Mouse (Mus musculus) spleen, postnatal 10 days (tissue): ENCODE results near the gene Raly.

Source experiments
- DNase-seq, 2 experiments: peaks; one replicate each; pipeline ENCODE4 v3.0.0; 2021 to 2022; ENCODE audit warnings: low spot score in 2 of 2

Raly gene

DNA sequence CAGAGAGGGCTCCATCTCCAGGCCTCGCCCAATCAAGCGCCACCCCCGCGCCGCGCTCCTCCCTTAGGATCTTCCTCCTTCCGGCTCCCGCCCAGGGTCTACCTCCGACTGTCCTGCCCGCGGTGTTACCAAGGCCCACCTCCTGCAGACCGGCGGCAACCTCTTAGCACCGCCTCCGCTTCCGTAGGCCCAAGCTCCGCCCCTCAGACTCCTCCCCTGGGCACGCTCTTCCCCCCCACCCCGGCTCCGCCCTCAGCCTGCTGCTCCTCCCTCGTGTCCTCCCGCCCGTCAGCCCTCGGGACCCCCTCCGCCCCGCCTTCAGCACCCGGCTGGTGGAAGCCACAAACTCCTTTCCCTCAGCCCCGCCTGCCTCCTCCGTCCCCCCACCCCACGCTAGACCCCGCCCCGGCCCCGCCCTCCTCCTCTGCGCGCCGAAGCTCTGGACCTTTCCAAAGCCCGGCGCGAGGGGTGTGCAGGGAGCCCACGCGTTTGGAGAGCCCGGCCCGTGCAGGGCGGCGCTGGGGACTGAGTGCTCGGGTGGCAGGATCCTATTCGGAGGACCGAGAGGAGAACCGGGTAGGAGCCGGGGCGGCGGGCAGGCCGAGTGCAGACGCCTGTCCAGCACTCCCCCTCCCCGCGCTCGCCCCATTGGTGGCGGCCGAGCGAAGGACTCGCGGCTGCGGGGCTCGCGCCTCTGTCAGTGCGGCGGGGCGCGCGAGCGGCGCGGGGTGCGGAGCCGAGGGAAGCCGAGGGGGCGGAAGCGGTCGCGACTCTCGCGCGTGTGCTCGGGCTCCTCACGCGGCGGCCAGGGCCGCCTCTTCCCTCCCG, at the start of gene Raly, which contains the start of gene a:
TSS of gene Raly (plus strand) at position 441 of the 828 bp plus-strand sequence.
TSS of gene a (plus strand) at position 747 of the 828 bp plus-strand sequence.
- DNase-seq: peak; percentile 96 to 99

DNA sequence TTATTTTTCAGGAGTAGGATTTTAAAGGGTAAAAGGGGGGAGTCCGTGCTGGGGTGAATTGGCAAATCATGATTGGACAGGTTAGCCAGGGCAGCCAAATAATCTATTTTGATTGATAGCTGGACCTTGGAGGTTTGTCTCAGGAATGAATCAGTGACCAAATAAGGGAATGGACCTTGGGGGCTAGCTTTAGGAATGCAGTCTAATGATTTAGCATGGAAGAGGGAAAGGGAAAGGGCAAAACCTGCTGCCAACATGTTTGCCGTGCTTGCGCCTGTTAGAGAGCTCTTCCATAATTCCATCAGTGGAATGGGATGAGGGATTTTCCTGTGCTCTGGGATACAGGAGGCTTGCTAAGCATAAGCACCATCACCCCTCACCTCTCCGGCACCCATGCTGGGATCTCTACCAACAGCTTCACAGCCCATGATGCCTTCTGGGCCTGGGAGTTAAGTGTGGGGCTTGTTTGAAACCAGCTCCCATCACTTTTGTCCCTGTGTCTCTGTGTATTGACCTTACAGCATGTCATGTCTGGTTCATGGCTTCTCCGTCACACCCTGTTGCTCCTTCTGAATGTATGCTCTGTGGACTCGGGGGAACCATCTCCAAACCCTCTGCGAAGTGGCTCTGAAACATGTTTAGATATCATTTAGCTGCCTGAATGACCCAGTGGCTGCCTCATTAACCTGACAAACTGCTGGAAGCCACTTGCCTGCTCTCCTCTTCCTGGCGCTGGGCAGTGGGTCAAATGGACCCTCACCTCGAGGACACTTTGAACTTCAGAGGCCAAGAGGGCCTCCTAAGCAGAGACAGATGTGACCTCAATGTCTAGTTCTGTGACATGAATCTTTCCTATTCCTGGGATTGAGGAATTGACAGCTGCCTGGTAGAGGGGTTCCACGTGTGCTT, 47.7 kb upstream of the Raly start:
- no peak for DNase-seq

DNA sequence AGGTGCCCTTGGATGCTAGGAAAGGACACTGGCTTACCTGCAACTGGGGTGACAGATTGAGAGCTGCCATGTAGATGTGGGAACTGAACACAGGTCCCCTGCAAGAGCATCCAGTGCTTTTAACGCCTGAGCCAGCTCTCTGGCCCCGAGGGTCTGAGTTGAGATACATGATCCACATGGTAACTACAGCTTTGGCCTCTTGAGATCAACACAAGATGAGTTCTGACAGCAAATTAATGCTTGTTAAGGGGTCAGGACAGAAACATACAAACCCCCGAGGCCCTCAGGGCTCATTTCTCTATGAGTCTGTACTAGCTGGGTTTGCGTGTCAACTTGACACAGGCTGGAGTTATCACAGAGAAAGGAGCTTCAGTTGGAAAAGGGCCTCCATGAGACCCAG, 47.0 kb upstream of the Raly start:
- DNase-seq: no peak

DNA sequence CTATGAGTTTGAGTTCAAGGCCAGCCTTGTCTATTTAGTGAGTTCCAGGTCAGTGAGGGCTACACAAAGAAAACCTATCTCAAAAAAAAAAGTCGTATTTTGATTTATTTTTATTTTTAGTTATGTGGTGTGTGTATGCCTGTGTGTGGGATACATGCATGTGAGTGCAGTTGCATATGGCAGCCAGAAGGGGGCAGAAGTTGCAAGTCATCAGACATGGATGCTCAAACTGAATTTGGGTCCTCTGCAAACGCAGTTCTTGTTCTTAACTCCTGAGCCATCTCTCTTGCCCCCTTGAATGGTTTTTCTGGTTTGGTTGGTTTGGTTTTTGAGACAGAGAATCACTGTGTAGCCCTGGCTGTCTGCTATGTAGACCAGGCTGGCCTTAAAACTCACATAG, 42.5 kb upstream of the Raly start:
- no peak for DNase-seq

DNA sequence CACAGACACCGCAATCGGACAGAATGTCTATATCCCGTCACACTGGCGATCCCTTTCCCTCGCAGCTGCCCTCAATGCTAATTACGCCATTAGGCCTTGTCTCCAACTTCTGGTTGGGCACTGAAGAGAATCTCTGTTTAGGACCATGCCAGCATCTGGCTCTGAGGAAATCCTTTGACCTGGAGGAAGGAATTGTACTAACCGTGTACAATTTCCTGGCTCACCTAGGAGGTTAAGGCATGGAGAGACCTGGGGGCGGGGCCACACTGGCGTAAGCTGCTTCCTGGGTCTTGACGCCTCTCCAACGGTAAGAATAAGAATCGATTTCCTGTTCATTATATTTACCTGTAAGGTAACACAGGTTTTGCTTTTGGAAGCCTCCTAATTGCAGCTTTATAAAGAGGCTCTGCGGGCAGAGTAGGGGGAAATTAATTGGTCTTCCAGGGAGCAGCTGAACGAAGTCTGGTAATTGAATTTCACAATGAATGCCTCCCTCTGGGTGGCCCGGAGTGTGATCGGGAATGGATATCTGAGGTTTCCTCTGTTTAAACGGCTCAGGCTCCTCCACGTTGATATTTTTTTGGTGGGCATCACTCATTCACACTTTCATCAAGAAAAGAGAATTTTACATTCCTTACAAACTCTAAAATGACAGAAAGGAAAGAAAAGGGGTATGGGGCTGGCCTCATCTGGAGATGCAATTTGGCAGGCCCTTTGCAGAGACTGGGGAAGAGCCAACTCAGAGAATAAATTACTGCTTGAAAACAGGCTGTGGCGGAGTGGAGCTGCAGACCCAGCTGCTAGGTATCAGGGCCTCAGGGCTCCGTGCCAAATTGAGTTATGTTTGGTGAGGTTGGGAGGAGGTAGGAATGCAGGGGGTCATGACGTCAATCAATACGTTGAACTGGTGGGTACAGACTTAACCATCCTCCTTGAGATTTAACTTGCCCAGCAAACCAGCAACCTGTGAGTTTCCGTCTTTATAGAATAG, 41.6 kb upstream of the Raly start:
- no peak for DNase-seq

DNA sequence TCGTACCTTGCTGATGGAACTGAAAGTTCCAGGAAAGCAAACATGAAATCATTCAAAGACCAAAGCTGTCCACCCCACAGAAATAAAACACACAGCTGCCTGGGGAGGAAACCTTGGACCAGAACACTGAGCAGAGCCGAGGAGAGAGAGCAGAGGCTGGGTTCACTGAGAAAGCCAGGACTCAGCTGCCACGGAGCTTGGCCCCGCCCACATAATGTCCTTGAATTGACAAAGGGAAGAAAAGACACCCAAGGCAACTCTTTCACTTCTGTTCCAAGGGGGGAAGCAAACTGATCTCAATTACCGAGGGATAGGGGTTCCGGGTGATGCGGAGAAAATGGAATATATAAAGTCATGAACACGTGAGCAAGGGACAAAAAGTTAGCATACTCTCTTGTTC, 39.0 kb upstream of the Raly start:
- DNase-seq: no peak

DNA sequence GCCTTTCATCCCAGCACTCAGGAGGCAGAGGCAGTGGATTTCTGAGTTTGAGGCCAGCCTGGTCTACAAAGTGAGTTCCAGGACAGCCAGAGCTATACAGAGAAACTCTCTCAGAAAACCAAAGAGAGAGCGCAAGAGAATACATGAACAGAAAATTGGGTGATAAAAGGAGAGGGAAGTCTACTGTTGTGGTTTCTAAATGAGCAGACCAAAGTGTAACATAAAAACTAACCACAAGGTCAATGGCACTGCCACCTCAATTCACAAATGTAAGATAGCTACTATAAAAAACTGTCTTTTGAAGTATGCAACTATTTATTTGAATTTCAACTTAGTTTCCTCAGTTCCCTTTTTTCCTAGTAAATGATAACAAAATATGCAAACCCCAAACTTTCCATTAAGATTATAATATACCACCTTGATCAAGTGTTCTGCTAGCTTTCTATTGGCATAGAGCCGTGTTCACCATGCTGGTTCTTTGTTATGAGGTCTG, 36.8 kb upstream of the Raly start:
- no peak for DNase-seq

DNA sequence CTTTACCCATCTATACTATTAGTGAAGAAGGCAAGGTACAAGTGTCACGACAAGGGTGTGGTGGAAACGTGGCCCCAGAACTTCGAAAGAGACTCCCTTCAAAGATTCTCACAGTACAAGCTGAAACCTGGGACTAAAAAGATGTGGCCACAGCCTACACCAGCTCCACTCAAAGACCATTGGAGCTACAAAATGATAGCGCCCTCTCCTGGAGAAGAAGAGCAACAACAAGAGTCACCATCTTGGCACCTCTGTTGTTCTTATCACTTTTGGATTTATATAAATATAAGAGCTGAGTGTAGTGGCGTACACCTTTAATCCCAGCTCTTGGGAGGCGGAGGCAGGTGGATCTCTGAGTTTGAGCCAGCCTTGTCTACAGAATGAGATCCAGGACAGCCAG, 35.1 kb upstream of the Raly start:
- no peak for DNase-seq

DNA sequence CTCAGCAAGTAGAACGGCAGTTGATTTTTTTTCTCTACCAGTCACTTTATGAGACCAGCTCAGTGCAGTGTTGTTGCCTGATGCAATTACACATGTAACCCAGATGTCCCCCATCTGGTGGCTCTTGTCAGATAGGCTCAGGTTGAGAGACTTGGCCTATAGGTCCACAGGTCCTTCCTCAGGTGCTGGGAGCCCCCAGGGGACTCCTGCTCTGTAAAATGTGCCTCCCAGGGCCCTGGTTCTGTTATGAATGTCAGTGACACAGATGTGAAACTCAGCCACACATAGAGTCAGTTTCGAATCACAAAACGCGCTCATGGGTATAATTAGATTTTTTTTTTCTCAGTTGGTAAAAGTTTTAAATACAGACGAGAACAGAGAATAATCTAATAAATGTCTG, 33.2 kb upstream of the Raly start:
- peak in 1 of 2 experiments; percentile 22 for DNase-seq

DNA sequence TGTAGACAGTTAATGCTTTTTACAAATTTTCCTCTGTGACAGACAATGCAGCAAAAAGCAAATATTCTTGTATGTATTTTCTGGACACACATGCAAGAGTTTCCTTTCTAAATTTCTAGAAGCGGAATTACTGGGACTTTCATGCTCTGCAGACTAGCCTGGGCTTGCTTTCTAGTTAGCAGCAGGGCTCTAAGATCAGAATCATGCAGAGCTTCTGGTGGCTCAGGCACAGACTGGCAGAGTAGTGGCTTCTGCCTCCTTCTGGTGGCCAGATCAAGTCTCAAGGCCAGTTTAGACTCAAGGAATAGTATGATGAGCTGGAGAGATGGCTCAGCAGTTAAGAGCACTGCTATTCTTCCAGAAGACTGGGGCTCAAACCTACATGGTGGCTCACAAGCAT, 32.4 kb upstream of the Raly start:
- no peak for DNase-seq

DNA sequence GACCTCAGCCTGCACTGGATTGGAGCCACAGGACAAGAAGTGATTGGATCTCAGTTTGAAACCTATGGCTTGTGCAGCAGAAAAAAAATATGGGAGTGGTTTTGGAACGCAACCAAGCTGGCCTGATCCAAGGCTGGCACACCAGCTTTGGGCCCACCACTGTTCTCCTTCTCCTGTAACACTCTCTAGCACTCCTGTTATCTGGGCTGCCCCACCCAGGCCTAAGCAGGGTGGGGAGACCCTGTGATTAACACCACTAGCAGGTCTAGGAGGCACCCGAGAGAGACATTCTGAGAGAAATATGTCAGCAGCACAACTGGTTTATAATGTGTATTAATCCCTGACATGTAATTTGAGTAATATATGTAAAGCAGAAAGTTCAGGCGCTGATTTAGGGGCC, 27.7 kb upstream of the Raly start:
- DNase-seq: no peak

DNA sequence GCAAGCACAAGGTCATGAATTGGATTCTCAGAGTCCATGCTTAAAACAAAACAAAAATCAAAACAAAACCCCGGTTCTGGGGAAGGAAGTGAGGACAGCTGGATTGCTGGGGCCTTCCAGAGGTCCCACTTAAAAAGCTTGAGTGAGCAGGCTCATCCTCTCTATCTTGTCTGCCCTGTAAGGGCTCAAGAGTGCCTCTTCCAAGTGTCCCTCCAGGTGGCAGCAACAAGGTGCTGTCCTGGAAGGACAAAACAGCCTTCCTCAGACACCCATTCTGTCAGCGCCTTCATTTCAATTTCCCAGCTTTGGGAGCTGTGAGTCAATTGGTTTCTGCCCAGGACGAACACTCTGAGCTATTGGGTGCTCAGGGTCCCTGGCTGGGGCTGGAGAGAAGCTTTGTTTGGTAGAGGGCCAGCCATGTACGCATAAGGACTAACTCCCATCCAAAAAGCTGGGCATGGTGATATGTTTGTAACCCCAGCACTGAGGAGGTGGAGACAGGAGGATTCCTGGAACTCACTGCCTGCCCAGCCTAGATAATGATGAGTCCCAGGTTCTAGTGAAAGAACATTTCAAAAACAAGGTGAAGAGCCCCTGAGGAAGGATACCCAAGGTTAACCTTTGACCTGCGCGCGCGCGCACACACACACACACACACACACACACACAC, 25.9 kb upstream of the Raly start:
- DNase-seq: peak; percentile 35 to 36

DNA sequence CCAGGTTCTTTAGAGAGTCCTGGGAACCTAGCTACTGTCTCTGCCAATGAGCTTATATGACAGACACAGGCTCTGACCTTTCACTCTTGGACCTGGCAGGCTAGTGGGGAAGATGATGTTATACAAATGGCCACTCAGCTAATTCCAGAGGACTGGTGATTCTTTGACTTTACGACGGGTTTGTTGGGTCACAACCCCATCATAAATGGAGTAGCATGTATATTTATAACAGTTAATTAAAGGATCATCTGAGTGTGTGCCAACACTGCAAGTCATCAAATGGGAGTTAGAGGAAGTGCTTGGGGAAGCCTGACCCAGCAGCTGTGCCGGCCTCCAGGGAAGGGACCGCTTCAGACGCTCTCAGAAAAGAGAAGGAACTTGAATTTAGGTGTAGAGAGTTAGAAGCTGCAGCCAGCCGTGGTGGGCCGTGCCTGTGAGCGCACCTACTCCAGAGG, 25.3 kb upstream of the Raly start:
- DNase-seq: peak in 1 of 2 experiments; percentile 31

DNA sequence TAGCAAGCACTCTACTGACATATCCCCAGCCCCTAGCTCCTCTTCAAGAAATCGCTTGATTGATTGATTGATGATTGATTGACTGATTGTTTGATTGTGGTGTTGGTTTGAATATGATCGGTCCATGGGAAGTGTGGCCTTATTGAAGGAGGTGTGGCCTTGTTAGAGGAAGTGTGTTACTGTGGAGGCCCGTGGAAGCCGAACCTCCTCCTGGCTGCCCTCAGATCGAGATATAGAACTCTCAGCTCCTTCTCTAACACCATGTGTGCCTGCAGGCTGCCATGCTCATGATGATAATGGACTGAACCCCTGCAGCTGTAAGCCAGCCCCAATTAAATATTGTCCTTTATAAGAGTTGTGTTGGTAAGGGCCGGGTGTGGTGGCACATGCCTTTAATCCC, 23.8 kb upstream of the Raly start:
- DNase-seq: no peak

DNA sequence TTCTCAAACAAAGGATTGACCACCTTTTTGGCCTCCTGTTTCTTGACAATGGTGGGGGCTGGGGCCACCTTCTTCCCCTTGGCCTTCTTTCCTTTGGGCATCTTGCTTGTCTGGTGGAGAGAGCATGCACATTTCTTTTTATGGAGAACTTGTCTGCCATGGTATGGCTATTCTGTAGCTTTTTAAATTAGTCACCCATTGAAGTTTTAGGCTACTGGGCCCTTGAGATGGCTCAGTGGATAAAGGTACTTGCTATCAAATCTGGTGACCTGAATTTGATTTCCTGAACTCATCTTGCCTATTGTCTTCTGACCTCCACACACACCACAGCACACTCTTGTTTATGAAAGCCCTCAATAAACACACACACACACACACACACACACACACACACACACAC, 21.0 kb upstream of the Raly start, which contains the start of gene Gm14214:
TSS of gene Gm14214 (minus strand) at position 101 of the 400 bp plus-strand sequence.
- no peak for DNase-seq

DNA sequence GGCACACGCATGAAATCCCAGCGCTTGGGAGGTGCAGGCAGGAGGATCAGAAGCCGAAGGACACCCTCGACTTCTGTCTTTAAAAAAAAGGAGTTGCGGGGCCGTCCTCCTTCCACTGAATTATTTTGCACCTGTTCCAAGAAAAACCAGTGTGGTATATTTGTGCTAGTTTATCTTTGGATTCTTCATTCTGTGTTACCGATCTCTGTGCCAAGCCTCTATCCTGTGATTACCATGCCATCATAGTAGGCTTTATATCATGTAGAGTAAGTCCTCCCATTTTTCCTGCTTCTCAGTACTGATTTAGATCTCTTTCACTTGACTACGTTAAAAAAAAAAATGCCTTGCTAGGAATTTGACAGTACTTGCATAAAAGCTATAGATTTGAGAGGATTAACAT, 19.3 kb upstream of the Raly start:
- no peak for DNase-seq

DNA sequence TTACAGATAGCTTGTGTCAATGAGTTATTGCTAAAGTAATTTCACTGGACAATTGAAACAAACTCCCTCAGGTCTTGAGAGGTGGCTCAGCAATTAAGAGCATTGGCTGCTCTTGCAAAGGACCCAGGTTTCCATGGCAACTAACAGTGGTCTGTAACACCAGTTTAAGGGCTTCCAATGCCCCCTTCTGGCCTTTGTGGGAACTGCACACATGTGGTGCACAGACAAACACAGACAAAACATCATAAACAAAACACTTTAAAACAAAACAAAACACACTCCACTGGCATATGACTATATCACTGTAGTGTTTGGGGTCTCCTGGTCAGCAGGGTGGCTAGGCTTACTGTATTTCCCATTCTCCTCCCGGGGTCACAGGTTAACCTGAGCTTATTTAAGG, 16.9 kb upstream of the Raly start:
- DNase-seq: peak in 1 of 2 experiments; percentile 67

DNA sequence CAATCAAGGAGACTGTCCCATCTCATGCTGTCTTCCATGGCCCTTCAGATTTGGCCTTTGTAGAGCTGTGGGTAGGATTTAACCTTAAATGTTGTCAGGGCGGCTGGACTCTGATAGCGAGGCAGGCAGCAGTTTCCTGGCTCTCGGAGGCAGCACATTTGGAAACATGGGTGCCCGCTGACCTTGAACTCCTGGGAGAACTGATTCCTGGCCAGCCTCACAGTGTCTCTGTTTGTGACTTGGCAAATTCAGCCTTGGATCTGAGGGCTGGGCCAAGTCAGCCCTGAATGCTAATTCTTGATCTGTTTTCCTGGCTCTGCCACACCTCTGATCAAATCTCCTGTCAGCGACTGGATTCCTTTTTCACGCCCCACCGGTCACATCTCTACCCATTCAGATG, 14.4 kb upstream of the Raly start:
- no peak for DNase-seq

DNA sequence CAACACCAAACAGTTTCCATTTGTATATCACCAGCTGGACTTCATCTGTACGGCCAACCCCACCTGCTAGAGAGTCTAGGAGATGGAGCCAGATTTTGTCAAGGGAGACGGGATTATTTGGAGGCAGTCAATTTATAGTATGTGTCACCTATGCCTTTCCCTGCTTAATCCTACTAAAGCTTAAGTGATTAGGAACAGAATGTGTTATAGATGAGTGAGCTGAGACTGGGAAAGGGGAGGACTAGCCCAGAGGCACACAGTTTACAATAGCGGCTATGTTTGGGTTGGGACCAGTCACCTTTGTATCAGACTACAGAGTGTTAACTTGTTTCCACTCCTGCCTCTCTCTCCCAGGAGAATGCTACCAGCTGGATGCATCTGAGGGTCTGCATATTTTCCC, 11.2 kb upstream of the Raly start:
- no peak for DNase-seq

DNA sequence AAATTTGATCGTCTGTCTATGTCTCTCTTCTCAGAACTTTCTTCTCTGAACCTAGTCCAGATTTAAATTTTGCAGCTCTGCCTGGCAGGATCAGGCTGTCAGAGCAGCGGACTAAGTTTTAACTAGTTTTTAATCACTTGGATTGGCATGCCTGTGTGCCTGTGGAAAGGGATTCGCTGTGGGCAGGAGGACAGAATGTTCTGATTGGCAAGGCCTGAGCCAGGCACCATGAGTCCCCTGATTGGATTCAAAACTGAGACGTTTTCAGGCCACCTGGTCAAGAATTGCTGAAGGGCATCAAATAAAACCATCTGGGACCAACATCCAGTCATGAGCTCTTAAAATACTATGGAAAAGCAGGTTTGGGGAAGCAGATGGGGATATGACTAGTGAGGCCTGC, 8.5 kb upstream of the Raly start:
- DNase-seq: no peak
